Mouse (Mus musculus) lung, postnatal 10 days (tissue): ENCODE data around the gene Pdyn.

ENCODE experiments used
- DNase-seq: peaks from one replicate; pipeline ENCODE4 v3.0.0; 2021

The Pdyn gene

DNA sequence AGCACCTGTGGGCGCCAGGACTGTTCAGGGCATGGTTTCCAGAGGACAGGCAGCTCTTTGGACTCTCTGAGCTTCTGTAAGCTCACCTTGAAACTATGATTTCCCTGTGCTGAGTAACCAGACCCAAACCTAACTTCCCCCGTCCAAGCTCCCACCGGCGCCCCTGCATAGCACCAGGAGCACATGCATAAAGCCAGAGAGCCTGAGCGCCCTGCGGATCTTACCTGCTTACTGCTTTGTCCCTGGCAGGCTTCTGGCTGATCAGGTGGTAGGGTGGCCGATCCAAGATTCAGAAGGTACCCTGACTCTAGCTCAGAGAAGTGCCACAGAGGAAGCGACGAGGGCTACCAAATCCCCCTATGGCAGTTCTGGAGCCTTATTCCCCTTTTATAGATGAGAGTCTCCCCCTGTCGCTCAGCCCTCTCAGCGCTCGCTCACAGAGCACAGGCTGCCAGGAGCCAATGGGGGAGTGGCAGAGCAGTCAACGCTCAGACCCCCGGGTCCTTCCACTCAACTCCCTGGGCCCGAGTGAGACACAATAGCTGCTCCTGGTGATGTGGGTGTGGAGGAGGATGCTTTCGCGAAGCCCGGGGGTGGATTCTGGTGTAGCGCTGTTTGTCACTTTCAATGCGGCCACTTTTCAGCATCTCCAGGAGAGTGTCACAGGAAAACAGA, at the start of gene Pdyn:
Gene Pdyn, minus strand, starts transcription at position 361 of the 675 bp plus-strand sequence.
- DNase-seq, result no peak

GRCm38 (mm10) chr2:129742016-129742415, 42.4 kb upstream of the Pdyn start:
- DNase-seq, result no peak

DNA sequence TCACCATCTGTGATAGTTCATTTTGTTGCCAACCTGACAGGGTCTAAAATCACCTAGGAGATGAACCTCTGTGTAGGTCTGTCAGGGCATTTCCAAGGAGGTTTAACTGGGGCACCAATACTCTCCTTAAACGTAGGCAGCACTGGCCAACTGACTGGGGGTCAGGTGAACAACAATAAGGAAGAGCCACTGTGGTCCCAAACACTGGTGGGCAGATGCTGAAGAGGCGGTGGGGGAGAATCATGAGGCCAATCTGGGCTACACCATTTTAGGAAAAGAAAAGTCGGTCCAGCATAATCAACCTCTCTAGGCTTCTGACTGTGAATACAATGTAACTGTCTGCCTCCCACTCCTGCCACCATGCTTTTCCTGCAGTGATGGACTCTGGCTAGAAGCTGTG, 40.9 kb upstream of the Pdyn start:
- DNase-seq, result no peak

DNA sequence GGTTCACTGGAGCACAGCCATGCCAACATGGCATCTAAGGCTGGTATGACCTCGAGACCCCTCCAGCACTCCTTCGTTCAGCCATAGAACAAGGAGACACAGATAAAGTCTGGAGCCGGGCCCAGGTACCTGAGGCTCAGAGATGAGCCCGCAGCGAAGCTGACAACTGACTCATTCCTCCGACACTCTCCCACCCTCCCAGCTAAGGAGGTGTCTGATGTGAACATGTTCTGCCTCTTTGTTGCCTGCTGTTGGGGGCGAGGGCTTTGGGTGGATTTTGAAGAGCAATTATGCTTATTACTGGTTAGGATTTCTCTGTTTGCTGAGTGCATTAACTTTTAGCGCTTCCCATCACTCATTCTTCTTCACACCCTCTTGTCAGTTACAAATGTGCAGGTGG, 34.4 kb upstream of the Pdyn start:
- no peak for DNase-seq

DNA sequence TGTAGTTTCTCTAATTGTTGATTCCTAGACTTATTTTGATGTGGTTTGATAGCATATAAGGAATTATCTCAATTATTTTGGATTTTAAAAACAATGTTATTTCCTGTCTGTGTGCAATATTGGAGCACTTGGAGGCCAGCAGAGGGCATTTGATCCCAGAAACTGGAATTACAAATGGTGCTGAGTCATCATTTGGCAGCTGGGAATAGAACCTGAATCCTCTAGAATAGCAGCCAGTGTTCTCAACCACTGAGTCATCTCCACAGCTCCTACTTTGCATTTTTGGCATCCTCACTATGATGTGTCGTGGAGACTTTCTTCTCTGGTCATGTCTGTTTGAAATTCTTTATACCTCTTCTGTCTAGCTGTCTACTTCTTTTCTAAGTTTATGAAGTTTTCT, 30.0 kb upstream of the Pdyn start:
- peak; percentile 6 for DNase-seq

- peak; percentile 73 for DNase-seq
Observed at GRCm38 (mm10) chr2:129715671-129716070, 16.0 kb upstream of the Pdyn start.

GRCm38 (mm10) chr2:129713026-129713544, 13.4 kb upstream of the Pdyn start:
- DNase-seq, result no peak

DNA sequence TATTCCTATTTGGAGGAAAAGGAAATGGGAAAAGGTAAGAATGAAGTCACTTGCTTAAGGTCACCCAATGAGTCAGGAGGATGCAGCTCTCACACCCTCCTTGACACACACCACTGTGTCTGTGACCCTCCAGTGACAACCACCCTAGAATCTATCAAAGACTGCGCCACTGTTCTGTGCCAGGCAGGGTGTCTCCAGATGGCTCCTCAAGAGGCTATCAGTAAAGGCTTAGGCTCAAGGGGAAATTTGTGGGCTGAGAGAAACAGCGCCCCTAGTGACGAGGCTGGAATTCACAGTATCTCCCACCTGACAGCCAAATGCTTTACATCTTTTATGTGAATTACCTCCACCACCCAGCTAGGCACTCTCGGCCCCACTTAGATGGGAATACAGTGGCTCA, 3.6 kb downstream of the Pdyn start:
- peak; percentile 48 for DNase-seq

GRCm38 (mm10) chr2:129694303-129694702, 5.3 kb downstream of the Pdyn start:
- DNase-seq, result no peak

- DNase-seq, result no peak
Observed at GRCm38 (mm10) chr2:129692694-129693093, 7.0 kb downstream of the Pdyn start.

- DNase-seq, result no peak
Observed at GRCm38 (mm10) chr2:129689694-129690093, 9.9 kb downstream of the Pdyn start.

GRCm38 (mm10) chr2:129688036-129688625, 11.5 kb downstream of the Pdyn start:
- no peak for DNase-seq

GRCm38 (mm10) chr2:129686908-129687307, 12.7 kb downstream of the Pdyn start:
- peak; percentile 13 for DNase-seq

DNA sequence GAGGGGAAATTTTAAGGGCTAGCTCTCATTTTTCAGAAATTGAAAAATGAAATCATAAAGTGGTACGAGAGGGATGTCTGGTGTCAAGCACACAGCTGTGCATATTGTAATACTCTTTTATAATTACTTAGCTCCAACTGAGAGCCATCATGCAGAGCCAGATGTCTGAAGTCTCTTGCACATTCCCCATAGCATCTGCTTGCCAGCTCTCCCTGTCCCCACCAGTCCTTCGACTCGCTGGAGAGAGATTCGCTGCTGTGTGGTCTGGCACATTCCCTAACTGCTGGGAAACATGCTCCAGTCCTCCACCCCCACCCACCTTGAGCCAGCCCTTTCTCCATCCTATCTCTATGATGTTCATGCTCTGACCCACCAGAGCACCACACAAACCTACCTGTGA, 15.6 kb downstream of the Pdyn start:
- peak; percentile 44 for DNase-seq

- DNase-seq, result no peak
Observed at GRCm38 (mm10) chr2:129680236-129680635, 19.4 kb downstream of the Pdyn start.

GRCm38 (mm10) chr2:129679066-129679465, 20.6 kb downstream of the Pdyn start:
- no peak for DNase-seq

GRCm38 (mm10) chr2:129677664-129678063, 22.0 kb downstream of the Pdyn start:
- no peak for DNase-seq

DNA sequence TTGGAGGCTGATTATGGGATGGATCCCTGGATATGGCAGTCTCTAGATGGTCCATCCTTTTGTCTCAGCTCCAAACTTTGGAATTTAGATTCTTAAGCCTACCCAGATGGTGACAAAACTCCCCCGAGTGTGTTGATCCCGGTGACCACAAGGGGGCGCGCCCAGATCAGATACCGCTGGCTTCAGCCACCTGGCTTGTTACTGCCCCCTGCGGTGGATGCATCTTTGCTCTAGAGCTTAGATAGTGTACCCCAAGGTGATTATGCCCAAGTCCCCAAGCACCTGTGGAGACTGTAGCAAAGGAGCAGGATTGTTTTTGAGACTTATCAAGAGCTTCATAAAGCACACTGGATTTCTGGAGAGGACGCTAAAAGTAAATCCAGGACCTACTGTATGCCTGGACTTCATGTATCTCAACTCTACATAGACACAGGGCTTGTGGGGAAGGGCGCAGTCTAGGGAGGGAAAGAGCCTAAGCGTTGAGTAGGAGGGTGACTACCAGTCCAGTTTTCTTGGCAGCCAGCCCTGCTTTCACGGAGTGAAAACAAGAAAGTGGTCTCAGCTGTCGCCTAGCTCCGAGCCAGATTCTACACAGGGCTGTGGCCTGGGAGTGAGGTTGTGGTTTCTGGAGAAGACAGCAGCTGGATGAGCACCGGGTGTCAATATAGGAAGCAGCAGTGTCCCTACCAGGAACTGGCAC, 24.6 kb downstream of the Pdyn start:
- DNase-seq, result peak; percentile 87

DNA sequence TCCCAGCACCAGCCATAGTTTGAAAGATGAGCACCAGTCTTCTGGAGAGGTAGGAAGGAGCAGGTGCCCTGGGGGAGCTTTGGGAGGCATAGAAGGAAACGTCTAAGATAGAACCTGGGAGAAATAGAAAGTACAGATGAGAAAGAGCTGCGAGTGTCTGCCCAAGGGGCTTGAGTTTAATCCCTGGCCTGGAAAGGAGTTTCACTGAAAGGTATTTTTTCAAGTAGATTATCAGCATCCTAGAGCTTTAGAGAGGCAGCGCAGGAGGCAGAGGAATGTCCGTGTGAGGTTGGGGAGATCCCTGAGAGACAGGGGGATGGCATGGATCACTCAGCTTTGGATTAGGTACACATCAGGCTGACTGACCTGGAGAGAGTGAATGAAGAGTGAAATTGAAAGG, 27.7 kb downstream of the Pdyn start:
- no peak for DNase-seq

DNA sequence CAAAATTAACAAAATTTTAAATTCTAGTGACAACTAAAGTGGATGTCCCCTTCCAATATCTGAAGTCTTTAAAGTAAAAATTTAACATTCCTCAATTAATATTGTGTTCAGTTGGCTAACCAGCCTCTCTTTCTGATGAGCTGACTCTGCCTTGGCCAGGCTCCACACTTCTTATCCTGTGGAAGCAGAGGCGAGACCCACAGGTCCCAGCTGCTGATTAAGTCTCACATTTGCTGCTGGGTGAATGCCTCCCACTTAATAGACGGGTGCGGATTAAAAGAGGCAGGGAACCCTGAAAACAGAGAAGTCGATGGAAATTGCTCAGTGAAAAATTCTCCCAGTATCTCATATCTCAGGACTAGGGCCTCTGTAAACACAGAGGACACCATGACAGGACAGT, 37.2 kb downstream of the Pdyn start:
- peak; percentile 56 for DNase-seq

DNA sequence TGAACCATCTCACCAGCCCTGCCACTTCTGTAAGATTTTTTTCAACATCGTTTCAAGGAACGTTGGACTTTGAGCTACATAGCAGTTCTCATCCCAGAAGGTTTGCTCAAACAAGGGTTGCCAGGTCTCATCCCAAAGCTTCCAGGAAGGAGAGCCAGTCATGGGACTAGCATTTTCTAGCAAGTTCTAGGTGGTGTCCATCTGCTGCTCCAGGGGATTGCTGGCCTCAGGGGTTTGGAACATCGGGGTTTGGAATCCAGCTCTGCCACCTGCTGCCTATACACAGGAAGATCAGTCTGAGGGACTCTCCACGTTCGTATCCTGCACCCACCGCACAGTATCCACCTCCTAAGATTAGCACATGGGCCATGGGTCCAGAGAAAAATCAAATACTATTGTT, 39.6 kb downstream of the Pdyn start:
- peak; percentile 25 for DNase-seq

DNA sequence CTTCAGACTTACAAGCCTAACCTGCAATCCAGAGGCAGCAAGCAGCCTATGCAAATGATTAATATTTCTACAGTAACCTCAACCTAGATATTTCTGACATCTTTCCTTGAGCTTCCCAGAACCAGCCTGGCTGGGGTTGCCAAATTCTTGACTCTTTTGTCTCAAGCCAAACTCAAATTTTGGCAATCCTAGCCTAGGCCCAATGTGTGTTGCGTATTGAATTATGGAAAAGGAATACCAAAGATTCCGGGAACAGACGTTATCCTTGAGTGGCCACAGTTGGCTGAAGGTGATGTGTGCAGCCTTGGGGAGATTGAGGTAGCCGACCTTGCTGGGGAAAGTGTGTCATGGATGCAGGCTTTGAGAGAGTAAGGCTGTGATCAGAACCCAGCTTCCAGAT, 40.8 kb downstream of the Pdyn start:
- no peak for DNase-seq

DNA sequence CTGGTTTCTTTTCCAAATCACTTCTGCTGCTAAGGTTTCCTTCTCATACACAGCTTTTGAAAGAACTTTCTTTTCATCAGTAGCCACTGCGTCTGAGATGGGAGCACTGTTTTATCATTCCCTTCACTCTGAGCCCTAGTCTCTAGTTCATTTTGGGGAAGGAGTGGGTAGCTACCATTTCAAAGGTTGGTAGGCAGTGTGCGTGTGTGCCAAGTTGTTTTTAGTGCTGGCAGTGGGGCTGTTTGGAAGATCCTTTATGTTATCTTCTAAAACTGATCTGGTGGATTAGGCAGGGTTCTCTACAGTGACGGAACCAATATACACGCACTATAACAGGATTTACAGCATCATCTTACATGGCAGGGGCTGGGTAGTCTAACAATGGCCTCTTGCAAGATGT, 44.6 kb downstream of the Pdyn start:
- DNase-seq, result no peak
